Mouse (Mus musculus): ENCODE results near the gene Gm5485. TPM values are rescaled to one million over a fixed set of nuclear protein-coding genes. Genes with fewer than 3 reads are reported as not detected.

The Gm5485 gene
- not detected in 2 replicates for polyA plus RNA-seq (2016; fragmentation: Nextera tagmentation; extraction: Ambion mirVana)

DNA sequence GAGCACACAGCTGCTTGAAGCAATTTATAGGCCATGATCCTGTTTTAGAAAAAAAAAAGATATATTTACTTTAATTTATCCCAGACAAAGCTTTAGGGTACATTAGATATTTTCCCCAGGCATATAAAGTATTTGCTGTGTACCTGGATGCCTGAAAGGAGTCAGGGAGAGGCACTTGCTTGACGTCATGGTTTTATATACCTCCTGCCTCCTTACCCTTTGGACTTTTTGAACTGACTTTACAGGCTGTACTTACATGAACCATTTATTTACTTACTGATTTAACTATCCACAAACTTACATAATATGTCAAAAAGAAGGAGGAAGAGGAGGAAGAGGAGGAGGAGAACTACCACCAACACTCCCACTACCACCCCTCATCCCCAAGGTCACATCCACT, at the start of gene Gm5485:
Gm5485 (minus strand) TSS at position 171 of the 400 bp plus-strand sequence.
- 84% methylated on average over 1 of the region's 1 CpGs for WGBS
- H3K4me2 ChIP-seq, result no peak within 1 kb of the TSS
- no peak within 1 kb of the TSS for H3K27ac ChIP-seq (ENCODE audit: poor library complexity, severe bottlenecking)
- no peaks in the 10 kb centered on the region for H3K27me3 ChIP-seq (replicated peaks)
- H3K4me3 ChIP-seq, result no peak within 1 kb of the TSS
- no peaks in the 10 kb centered on the region for H3K36me3 ChIP-seq
- H3K9me3 ChIP-seq (replicated peaks), result no peaks in the 10 kb centered on the region
- no peak for ATAC-seq (ENCODE audit: insufficient number of reproducible peaks, low FRiP score)
- no peaks in the 10 kb centered on the region for H3K4me1 ChIP-seq (replicated peaks)
- no peak within 1 kb of the TSS for H3K9ac ChIP-seq

DNA sequence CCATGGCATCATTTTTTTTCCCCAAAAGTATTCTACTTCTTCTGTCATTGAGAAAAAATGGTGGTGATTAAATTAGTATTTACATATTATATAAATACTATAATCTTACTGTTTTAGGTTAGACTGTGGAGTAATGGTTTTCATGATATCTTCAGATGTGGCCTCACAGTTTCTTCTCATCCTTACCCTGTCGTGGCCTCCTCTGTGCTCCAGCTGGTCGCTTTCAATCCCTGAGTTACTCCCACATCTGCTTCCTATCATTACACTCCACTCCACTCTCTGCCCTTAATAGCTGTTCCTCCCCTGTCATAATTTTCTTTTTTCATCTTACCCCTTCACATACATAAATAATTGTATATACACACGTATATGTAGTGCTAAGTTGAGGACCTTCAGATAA, 41.0 kb upstream of the Gm5485 start:
- 76% methylated on average over 3 of the region's 3 CpGs for WGBS

GRCm38 (mm10) chr16:48446161-48446925, 34.1 kb upstream of the Gm5485 start:
- H3K27me3 ChIP-seq (replicated peaks), result no peaks in the 10 kb centered on the region
- 64% methylated on average over 8 of the region's 8 CpGs for WGBS

More for the DNA sequence above, 41.0 kb upstream of the Gm5485 start:
- Histone ChIP-seq H3K4me1 (replicated peaks) (no peaks in the 10 kb centered on the region), H3K9me3 (replicated peaks) (no peaks in the 10 kb centered on the region), H3K27ac (ENCODE audit: poor library complexity, severe bottlenecking) (no peak overlapping the region), H3K4me3 (no peak overlapping the region), H3K9ac (no peak overlapping the region), H3K36me3 (no peaks in the 10 kb centered on the region), H3K27me3 (replicated peaks) (no peaks in the 10 kb centered on the region), H3K4me2 (no peak overlapping the region)
- ATAC-seq (ENCODE audit: insufficient number of reproducible peaks, low FRiP score), result no peak

DNA sequence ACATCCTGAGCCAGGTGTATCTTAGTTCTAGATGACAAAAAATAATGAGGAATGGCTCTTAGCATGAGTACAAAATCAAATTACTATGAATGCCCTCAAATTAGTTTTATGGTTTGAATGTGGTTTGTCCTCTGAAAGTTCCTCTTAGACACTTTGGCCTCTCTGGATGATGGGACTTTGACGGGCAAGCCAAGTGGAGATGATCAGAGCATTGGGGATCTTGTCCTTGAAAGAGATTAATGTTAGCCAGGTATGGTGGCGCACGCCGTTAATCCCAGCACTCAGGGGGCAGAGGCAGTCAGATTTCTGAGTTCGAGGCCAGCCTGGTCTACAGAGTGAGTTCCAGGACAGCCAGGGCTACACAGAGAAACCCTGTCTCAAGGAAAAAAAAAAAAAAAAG, 32.4 kb upstream of the Gm5485 start:
- Histone ChIP-seq H3K27ac (ENCODE audit: poor library complexity, severe bottlenecking) (no peak overlapping the region), H3K4me2 (no peak overlapping the region), H3K9me3 (replicated peaks) (no peaks in the 10 kb centered on the region), H3K27me3 (replicated peaks) (no peaks in the 10 kb centered on the region), H3K9ac (no peak overlapping the region), H3K4me3 (no peak overlapping the region), H3K4me1 (replicated peaks) (no peaks in the 10 kb centered on the region), H3K36me3 (no peaks in the 10 kb centered on the region)
- 92% methylated on average over 5 of the region's 5 CpGs for WGBS
- no peak for ATAC-seq (ENCODE audit: insufficient number of reproducible peaks, low FRiP score)

More at GRCm38 (mm10) chr16:48446161-48446925, 34.1 kb upstream of the Gm5485 start:
- ATAC-seq (ENCODE audit: insufficient number of reproducible peaks, low FRiP score), result no peak
- Histone ChIP-seq H3K4me3 (no peak overlapping the region), H3K36me3 (no peaks in the 10 kb centered on the region), H3K4me2 (no peak overlapping the region), H3K9ac (no peak overlapping the region), H3K27ac (ENCODE audit: poor library complexity, severe bottlenecking) (no peak overlapping the region), H3K9me3 (replicated peaks) (no peaks in the 10 kb centered on the region), H3K4me1 (replicated peaks) (no peaks in the 10 kb centered on the region)

DNA sequence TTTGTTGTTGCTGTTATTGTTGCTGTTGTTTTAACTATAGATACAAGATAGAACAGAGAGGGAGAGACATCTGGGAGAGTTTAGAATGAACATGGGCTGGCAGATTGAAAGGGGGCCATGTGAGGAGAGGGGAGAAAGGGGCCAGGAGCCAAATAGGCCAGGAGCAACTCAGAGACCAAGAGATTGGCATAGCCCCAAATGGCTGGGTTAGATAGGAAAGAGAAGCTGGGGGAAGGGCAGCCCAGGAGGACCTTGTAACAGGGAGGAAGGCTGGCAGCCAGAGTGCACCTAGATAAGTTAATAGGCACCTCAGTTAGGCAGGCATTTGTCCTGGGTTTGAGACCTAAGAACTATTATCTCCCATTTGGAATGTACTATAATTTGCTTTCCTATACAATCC, 25.3 kb upstream of the Gm5485 start:
- Histone ChIP-seq H3K9me3 (replicated peaks) (no peaks in the 10 kb centered on the region), H3K4me1 (replicated peaks) (0 out of 2 replicates have a peak, but pooled peaks cover 2% of the 10 kb centered on the region), H3K9ac (no peak overlapping the region), H3K27ac (ENCODE audit: poor library complexity, severe bottlenecking) (no peak overlapping the region), H3K4me3 (no peak overlapping the region), H3K36me3 (no peaks in the 10 kb centered on the region), H3K27me3 (replicated peaks) (no peaks in the 10 kb centered on the region), H3K4me2 (no peak overlapping the region)
- no peak for ATAC-seq (ENCODE audit: insufficient number of reproducible peaks, low FRiP score)

- WGBS, result 11% methylated on average over 1 of the region's 1 CpGs
- H3K9ac ChIP-seq, result no peak overlapping the region
Observed at GRCm38 (mm10) chr16:48435454-48435853, 23.2 kb upstream of the Gm5485 start.

GRCm38 (mm10) chr16:48431027-48431426, 18.8 kb upstream of the Gm5485 start, which contains the start of gene Morc1:
Gene Morc1 (plus strand): TSS chr16:48431237.
- no peak within 1 kb of the TSS for H3K9ac ChIP-seq
- no peak for ATAC-seq (ENCODE audit: insufficient number of reproducible peaks, low FRiP score)
- no peak within 1 kb of the TSS for H3K4me2 ChIP-seq
- H3K4me3 ChIP-seq, result no peak within 1 kb of the TSS
- no peaks in the 10 kb centered on the region for H3K4me1 ChIP-seq (replicated peaks)
- no peaks in the 10 kb centered on the region for H3K9me3 ChIP-seq (replicated peaks)
- WGBS, result 89% methylated on average over 15 of the region's 15 CpGs
- no peaks in the 10 kb centered on the region for H3K27me3 ChIP-seq (replicated peaks)
- no peaks in the 10 kb centered on the region for H3K36me3 ChIP-seq
- no peak within 1 kb of the TSS for H3K27ac ChIP-seq (ENCODE audit: poor library complexity, severe bottlenecking)

More at GRCm38 (mm10) chr16:48435454-48435853, 23.2 kb upstream of the Gm5485 start:
- no peak overlapping the region for H3K4me2 ChIP-seq
- no peaks in the 10 kb centered on the region for H3K9me3 ChIP-seq (replicated peaks)
- 0 out of 2 replicates have a peak, but pooled peaks cover 2% of the 10 kb centered on the region for H3K4me1 ChIP-seq (replicated peaks)
- H3K36me3 ChIP-seq, result no peaks in the 10 kb centered on the region
- no peak for ATAC-seq (ENCODE audit: insufficient number of reproducible peaks, low FRiP score)
- no peak overlapping the region for H3K4me3 ChIP-seq
- H3K27ac ChIP-seq (ENCODE audit: poor library complexity, severe bottlenecking), result no peak overlapping the region
- no peaks in the 10 kb centered on the region for H3K27me3 ChIP-seq (replicated peaks)

- ATAC-seq (ENCODE audit: insufficient number of reproducible peaks, low FRiP score), result no peak
- H3K4me1 ChIP-seq (replicated peaks), result no peaks in the 10 kb centered on the region
- H3K9me3 ChIP-seq (replicated peaks), result no peaks in the 10 kb centered on the region
- 68% methylated on average over 1 of the region's 1 CpGs for WGBS
- H3K27me3 ChIP-seq (replicated peaks), result no peaks in the 10 kb centered on the region
- no peak overlapping the region for H3K4me3 ChIP-seq
- no peak overlapping the region for H3K27ac ChIP-seq (ENCODE audit: poor library complexity, severe bottlenecking)
- no peaks in the 10 kb centered on the region for H3K36me3 ChIP-seq
- no peak overlapping the region for H3K4me2 ChIP-seq
- no peak overlapping the region for H3K9ac ChIP-seq
Observed at GRCm38 (mm10) chr16:48429427-48429826, 17.2 kb upstream of the Gm5485 start.

DNA sequence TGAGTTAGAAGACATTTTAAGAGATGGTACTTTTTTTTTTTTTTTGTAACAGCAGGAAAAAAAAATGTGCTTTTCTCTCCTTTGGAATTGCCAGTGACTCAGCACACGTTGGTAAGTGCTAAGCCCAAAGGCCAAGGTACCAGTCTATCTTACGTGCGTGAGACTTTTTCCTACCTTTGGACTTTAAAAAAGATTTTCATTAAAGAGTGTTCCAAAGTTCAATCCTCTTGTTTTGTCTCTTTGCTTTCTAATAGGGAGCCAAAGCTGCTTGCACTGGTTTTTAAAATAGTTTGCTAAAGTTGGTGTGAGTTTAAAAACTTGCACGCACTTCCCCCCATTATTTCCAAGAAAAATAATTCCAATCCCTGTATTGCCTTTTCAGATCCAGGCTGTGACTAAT, 11.9 kb upstream of the Gm5485 start:
- no peaks in the 10 kb centered on the region for H3K9me3 ChIP-seq (replicated peaks)
- H3K4me2 ChIP-seq, result no peak overlapping the region
- no peak overlapping the region for H3K9ac ChIP-seq
- H3K4me1 ChIP-seq (replicated peaks), result no peaks in the 10 kb centered on the region
- H3K36me3 ChIP-seq, result no peaks in the 10 kb centered on the region
- 88% methylated on average over 4 of the region's 4 CpGs for WGBS
- no peak overlapping the region for H3K27ac ChIP-seq (ENCODE audit: poor library complexity, severe bottlenecking)
- H3K4me3 ChIP-seq, result no peak overlapping the region
- no peaks in the 10 kb centered on the region for H3K27me3 ChIP-seq (replicated peaks)
- ATAC-seq (ENCODE audit: insufficient number of reproducible peaks, low FRiP score), result no peak

DNA sequence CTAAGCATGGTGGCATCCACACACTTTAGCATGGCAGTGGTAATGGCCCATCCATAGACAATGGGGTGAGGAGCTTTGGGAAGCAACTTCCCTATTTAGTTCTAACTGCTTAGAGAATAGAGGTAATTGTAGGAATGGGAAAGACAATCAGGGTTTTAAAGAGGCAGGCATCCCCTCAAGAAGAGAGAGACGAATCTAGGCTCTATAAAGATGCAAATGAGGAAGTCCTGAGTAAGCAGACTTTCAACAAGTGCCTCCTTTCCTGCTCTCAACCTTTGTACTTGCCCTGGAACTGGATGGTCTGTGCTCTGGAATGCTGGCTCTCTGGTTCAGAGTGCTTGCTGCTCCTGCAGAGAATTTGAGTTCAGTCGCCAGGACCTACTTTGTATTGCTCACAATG, 10.3 kb upstream of the Gm5485 start:
- no peaks in the 10 kb centered on the region for H3K36me3 ChIP-seq
- no peak for ATAC-seq (ENCODE audit: insufficient number of reproducible peaks, low FRiP score)
- H3K4me1 ChIP-seq (replicated peaks), result no peaks in the 10 kb centered on the region
- H3K4me3 ChIP-seq, result no peak overlapping the region
- no peak overlapping the region for H3K4me2 ChIP-seq
- no peaks in the 10 kb centered on the region for H3K9me3 ChIP-seq (replicated peaks)
- WGBS, result 31% methylated on average over 2 of the region's 2 CpGs
- no peaks in the 10 kb centered on the region for H3K27me3 ChIP-seq (replicated peaks)
- no peak overlapping the region for H3K9ac ChIP-seq
- no peak overlapping the region for H3K27ac ChIP-seq (ENCODE audit: poor library complexity, severe bottlenecking)

GRCm38 (mm10) chr16:48419035-48419434, 6.8 kb upstream of the Gm5485 start:
- no peak overlapping the region for H3K9ac ChIP-seq
- no peaks in the 10 kb centered on the region for H3K27me3 ChIP-seq (replicated peaks)
- H3K4me3 ChIP-seq, result no peak overlapping the region
- no peak overlapping the region for H3K4me2 ChIP-seq
- H3K4me1 ChIP-seq (replicated peaks), result no peaks in the 10 kb centered on the region
- H3K27ac ChIP-seq (ENCODE audit: poor library complexity, severe bottlenecking), result no peak overlapping the region
- ATAC-seq (ENCODE audit: insufficient number of reproducible peaks, low FRiP score), result no peak
- H3K9me3 ChIP-seq (replicated peaks), result no peaks in the 10 kb centered on the region
- WGBS, result 67% methylated on average over 2 of the region's 2 CpGs
- no peaks in the 10 kb centered on the region for H3K36me3 ChIP-seq

DNA sequence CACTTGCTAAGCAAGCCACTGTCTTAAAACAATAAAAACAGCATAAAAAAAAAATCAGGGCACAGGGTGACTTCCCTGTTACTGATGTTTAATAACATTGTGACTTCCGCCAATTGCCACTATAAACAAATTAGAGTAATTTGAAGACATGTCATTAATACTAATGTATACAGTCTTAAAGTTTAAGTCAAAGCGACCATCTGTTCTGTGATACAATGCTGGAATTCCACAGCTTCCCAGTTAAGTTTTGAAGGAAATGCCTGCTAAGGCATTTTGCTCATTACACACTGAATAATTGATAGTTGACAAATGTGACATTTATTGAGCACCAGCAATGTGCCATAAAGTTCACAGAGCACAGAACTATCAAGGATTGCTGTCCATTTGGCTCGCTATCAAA, 6.3 kb upstream of the Gm5485 start:
- H3K9ac ChIP-seq, result no peak overlapping the region
- 75% methylated on average over 3 of the region's 3 CpGs for WGBS
- no peak overlapping the region for H3K4me2 ChIP-seq
- no peak for ATAC-seq (ENCODE audit: insufficient number of reproducible peaks, low FRiP score)
- no peak overlapping the region for H3K27ac ChIP-seq (ENCODE audit: poor library complexity, severe bottlenecking)
- H3K4me3 ChIP-seq, result no peak overlapping the region
- no peaks in the 10 kb centered on the region for H3K4me1 ChIP-seq (replicated peaks)
- H3K36me3 ChIP-seq, result no peaks in the 10 kb centered on the region
- no peaks in the 10 kb centered on the region for H3K27me3 ChIP-seq (replicated peaks)
- no peaks in the 10 kb centered on the region for H3K9me3 ChIP-seq (replicated peaks)
